Comparison of ENCODE assay signal across 38 mouse cellular contexts in genomic region chr11:7184420-7184819, GRCm38 (mm10). TPM values are rescaled to one million over a fixed set of nuclear protein-coding genes. Genes with fewer than 3 reads are reported as not detected.
"Had no signal": no experiment of that assay in that cellular context is flagged by ENCODE, and none has a peak within 500 bp of the region (broad histone marks: within the 10 kb centered on the region; RNA-seq: fewer than 3 reads in every experiment).

No protein-coding gene starts in this region.

- H3K4me2 ChIP-seq: heart, embryonic 12.5 days; hindbrain, embryonic 13.5 days; hindbrain, embryonic 15.5 days; limb, embryonic 12.5 days; liver, embryonic 12.5 days had no signal

- ATAC-seq: hindbrain, postnatal 0 days; intestine, embryonic 16.5 days; liver, embryonic 12.5 days had no signal

- H3K9me3 ChIP-seq: heart, embryonic 10.5 days; heart, embryonic 12.5 days; hindbrain, embryonic 13.5 days; hindbrain, embryonic 15.5 days; limb, embryonic 12.5 days; liver, embryonic 12.5 days had no signal

- H3K4me3 ChIP-seq: gastrocnemius, adult 2 months; heart, embryonic 10.5 days; heart, embryonic 12.5 days; hindbrain, embryonic 13.5 days; hindbrain, embryonic 15.5 days; layer of hippocampus, adult 2 months; limb, embryonic 12.5 days; liver, embryonic 12.5 days had no signal

- H3K4me1 ChIP-seq: hindbrain, embryonic 15.5 days; limb, embryonic 12.5 days; liver, embryonic 12.5 days had no signal

- DNase-seq: gastrocnemius, adult 2 months; gastrocnemius, postnatal 10 days; gastrocnemius, postnatal 25 days; heart, adult 18-20 months; heart, postnatal 10 days; heart, postnatal 36 days; kidney, adult 11 months; kidney, adult 2 months; kidney, adult 9 months; kidney, postnatal 10 days; kidney, postnatal 25 days; kidney, postnatal 4 days; layer of hippocampus, postnatal 36 days; left cerebral cortex, postnatal 4 days had no signal

- H3K36me3 ChIP-seq: heart, embryonic 10.5 days; heart, embryonic 12.5 days; hindbrain, embryonic 13.5 days; hindbrain, embryonic 15.5 days; limb, embryonic 12.5 days; liver, embryonic 12.5 days had no signal

- H3K27ac ChIP-seq: gastrocnemius, adult 2 months; heart, embryonic 10.5 days; hindbrain, embryonic 13.5 days; hindbrain, embryonic 15.5 days; hindbrain, postnatal 0 days; layer of hippocampus, adult 2 months; limb, embryonic 12.5 days; liver, embryonic 12.5 days had no signal

- H3K9ac ChIP-seq: heart, embryonic 12.5 days; hindbrain, embryonic 13.5 days; hindbrain, embryonic 15.5 days; limb, embryonic 12.5 days; liver, embryonic 12.5 days had no signal

- H3K27me3 ChIP-seq: hindbrain, embryonic 13.5 days; hindbrain, embryonic 15.5 days; limb, embryonic 12.5 days; liver, embryonic 12.5 days had no signal

RNA-seq across cellular contexts. Expression of gene Gm11985, which starts 3.9 kb away (rescaled TPM):
- total RNA-seq: gastrocnemius, adult 2 months; gastrocnemius, postnatal 10 days; gastrocnemius, postnatal 25 days; gastrocnemius, postnatal 4 days; granulocyte monocyte progenitor cell, adult 5-6 weeks; heart, adult 18-20 months; heart, adult 8-10 months; heart, postnatal 10 days; heart, postnatal 36 days; hematopoietic stem cell, adult 5-6 weeks; hindbrain, postnatal 0 days; layer of hippocampus, adult 2 months; layer of hippocampus, postnatal 14 days; layer of hippocampus, postnatal 36 days; left cerebral cortex, adult 18-20 months; left cerebral cortex, adult 8-10 months; left cerebral cortex, postnatal 10 days; left cerebral cortex, postnatal 25 days; left cerebral cortex, postnatal 4 days; liver, adult 2 months had no signal
- polyA plus RNA-seq: frontal cortex, adult 2 months; heart, embryonic 12.5 days; heart, embryonic 14.5 days; heart, embryonic 16.5 days; hindbrain, embryonic 11.5 days; hindbrain, embryonic 13.5 days; hindbrain, postnatal 0 days; intestine, embryonic 14.5 days; intestine, embryonic 16.5 days; kidney, adult 2 months; limb, embryonic 12.5 days; liver, adult 2 months; liver, embryonic 12.5 days had no signal

RNA-seq across cellular contexts. Expression of gene Igfbp1, which starts 13.2 kb away (rescaled TPM):
- total RNA-seq: gastrocnemius, adult 2 months; gastrocnemius, postnatal 25 days; granulocyte monocyte progenitor cell, adult 5-6 weeks; heart, adult 18-20 months; heart, adult 8-10 months; heart, postnatal 10 days; heart, postnatal 36 days; hematopoietic stem cell, adult 5-6 weeks; hindbrain, postnatal 0 days; layer of hippocampus, postnatal 14 days; left cerebral cortex, adult 18-20 months; left cerebral cortex, adult 8-10 months; left cerebral cortex, postnatal 25 days had no signal
- polyA plus RNA-seq: heart, embryonic 14.5 days; hindbrain, postnatal 0 days had no signal

RNA-seq across cellular contexts. Expression of gene Igfbp3, which starts 29.3 kb away (rescaled TPM):
- total RNA-seq: granulocyte monocyte progenitor cell, adult 5-6 weeks; hematopoietic stem cell, adult 5-6 weeks had no signal
